Mouse (Mus musculus) spleen, adult 2 months (tissue): ENCODE data around the gene Slc5a6.

Experiments
- CTCF ChIP-seq: fragments of 200-500 bp; IDR thresholded peaks from 2 replicates; pipeline ENCODE4 v1.5.1; 2011; ENCODE audit warnings: mild to moderate bottlenecking, inconsistent platforms; ENCODE audit not compliant: insufficient read depth, insufficient read length, insufficient replicate concordance; ENCODE audit errors: extremely low read depth
- POLR2A ChIP-seq: fragments of 200-500 bp; IDR thresholded peaks from 2 replicates; pipeline ENCODE4 v1.6.1; 2011; ENCODE audit warnings: low read depth, low read length, inconsistent platforms

DNA sequence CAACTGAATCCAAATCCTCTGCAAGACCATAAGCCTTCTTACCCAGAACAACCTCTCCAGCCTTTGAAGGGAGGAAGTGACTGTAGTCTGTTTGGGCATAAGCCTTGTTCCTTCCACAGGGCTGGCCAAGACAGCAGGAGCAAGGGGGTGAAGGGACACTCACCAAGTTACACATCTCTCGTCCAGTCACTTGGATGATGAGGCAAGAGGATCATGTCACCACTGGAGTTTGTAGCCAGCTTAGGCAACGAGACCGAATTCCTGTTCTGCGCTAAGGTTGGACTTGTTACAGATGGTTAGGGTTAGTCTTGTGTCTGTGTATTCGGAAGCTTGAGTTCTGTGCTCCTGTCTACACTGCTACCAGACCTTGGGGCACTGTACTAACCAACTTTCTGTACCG lies 14.1 kb downstream of the Slc5a6 start:
- TF ChIP-seq CTCF (no peak), POLR2A (no peak)
